Mouse (Mus musculus) ovary, postnatal 10 days (tissue): ENCODE data around the gene Snx19.

Experiments
- DNase-seq: peaks from one replicate; pipeline ENCODE4 v3.0.0; 2022; ENCODE audit warnings: low spot score

The Snx19 gene

GRCm38 (mm10) chr9:30426882-30427632 lies at the start of gene Snx19:
TSS of gene Snx19 (plus strand) at chr9:30427108.
- peak; percentile 92 for DNase-seq

DNA sequence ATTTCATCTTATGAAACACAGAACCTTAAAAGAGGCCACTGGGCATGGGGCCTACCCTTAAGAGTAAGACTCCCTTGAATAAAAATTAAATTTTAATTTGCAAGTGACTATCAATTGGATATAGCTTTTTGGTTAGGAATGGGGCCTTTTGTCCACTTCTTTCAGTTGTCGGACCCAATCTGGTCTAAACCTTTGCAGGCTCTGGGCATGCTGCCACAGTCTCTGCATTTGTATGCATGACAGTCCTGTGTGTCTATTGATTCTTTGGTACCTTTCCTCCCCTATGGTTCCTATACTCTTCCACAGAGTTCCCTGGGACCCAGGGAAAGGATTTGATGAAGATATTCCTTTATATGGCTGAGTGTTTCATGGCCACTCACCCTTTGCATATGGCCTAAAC lies 26.1 kb upstream of the Snx19 start:
- no peak for DNase-seq

DNA sequence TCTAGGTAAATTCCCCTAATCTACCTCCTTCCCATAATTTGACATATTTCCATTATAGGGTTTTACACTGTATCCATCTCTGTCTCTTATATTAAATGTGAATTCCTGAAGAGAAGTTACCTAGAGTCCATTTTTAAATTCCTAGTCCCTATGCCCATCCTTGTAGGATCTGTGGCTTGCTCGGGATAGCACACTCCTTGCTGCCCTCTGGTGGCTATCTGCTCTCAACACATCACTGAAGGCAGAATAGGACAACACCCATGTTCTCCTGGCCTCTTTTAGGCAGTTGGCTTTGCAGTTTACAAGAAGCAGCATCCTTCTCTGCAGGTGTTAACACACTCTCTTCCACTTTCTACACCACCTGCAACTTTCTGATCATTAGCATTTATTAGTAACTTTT lies 4.0 kb upstream of the Snx19 start:
- DNase-seq: no peak

DNA sequence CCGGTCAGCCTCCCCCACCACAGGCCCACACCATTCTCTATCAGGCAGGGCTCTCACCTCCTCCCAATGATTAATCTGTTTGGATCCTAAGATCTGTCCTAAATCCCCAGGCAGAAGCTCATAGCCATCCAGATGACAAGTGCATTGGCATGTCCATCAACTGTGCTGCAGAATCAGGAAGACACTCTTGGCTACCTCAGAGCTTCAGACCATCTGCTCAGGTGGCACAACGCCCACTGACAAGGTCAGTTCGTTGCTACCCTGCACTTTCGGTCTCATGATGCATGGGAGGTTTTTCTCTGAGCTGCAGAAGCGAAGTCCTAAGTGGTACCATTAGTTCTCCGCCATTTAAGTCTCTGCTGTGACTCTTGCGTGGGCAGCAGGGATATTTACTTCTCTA lies 1.7 kb upstream of the Snx19 start:
- DNase-seq: no peak

GRCm38 (mm10) chr9:30428231-30428630 lies 1.3 kb downstream of the Snx19 start:
- no peak for DNase-seq

- no peak for DNase-seq
These were observed 3.5 kb downstream of the Snx19 start for GRCm38 (mm10) chr9:30430447-30430846.

DNA sequence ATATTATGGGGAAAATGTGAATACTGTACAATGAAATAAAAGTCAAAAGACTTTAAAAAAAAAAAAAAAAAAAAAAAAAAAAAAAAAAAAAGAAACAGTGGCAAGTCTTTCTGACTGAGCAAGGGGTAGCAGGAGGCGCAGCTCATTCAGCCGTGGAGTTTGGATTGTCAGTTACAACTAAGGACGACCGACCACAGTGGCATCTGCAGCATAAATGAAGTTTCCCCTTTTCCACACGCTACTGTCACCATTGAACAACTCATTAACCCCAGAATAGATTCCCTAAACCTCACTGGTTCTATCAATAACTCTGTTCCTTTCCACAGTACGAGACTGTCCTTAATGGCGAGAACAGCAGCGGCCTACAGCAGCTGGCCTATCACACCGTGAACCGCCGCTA lies 5.0 kb downstream of the Snx19 start:
- no peak for DNase-seq

DNA sequence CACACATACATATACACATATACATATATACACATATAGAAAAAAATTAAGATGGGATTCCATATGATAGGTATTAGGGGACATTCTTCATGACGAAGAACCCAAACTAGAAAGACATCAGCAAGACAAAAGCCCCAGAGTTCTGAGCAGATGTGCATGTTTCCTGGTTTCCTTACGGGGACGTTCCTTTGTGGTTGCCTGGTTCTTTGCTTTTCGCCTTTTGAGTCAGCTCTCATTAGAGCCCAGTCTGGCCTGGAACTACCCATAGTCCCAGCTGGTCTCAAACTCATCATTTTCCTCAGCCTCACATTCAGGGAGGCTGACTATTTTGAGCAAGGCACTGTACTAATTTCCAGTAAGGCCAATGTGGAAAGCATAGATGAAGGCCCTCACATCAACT lies 7.0 kb downstream of the Snx19 start:
- no peak for DNase-seq

GRCm38 (mm10) chr9:30435902-30436585 lies 9.1 kb downstream of the Snx19 start:
- DNase-seq: no peak

GRCm38 (mm10) chr9:30438505-30438904 lies 11.6 kb downstream of the Snx19 start:
- DNase-seq: no peak

- no peak for DNase-seq
These were observed 14.9 kb downstream of the Snx19 start for GRCm38 (mm10) chr9:30441761-30442160.

GRCm38 (mm10) chr9:30445232-30446085 lies 18.6 kb downstream of the Snx19 start:
- no peak for DNase-seq

- no peak for DNase-seq
These were observed 19.2 kb downstream of the Snx19 start for GRCm38 (mm10) chr9:30446126-30446525.

GRCm38 (mm10) chr9:30448459-30448858 lies 21.6 kb downstream of the Snx19 start:
- no peak for DNase-seq

- DNase-seq: no peak
These were observed 23.0 kb downstream of the Snx19 start for GRCm38 (mm10) chr9:30449862-30450261.

DNA sequence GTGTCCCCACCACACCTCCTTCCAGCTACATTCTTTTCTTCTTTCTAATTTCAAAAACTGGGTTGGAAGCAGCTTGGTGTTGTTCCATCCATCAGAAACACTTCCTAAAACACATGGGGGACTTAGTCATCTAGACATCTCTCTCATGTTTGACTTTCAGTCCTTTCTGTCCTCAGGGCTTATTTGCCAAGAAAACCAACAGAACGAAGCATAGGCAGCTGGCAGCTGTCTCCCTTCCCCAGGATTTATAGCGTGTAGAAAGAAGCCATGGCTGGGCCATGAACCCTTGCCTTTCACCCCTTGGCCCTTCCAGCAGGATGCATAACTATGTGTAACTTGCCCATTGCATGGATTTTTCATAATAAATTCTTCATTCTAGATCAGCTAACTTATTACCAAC lies 23.9 kb downstream of the Snx19 start:
- DNase-seq: no peak

DNA sequence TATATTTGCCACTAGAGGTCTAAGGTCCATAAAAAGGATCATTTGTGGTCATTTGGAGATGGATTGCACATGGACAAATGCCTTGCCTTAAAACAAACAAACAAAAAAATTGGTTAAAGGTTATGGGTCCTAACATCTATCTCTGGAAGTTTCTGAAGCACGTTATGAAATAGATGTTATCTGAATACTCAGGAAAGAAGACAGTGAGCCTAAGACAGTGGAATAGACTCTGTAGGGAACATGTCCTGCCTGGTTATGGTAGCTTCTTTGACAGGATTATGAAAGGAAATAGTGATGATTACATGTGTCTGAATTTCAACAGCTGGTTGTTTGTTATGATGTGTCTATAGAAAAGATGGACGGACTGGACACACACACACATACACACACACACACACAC lies 27.6 kb downstream of the Snx19 start:
- no peak for DNase-seq

DNA sequence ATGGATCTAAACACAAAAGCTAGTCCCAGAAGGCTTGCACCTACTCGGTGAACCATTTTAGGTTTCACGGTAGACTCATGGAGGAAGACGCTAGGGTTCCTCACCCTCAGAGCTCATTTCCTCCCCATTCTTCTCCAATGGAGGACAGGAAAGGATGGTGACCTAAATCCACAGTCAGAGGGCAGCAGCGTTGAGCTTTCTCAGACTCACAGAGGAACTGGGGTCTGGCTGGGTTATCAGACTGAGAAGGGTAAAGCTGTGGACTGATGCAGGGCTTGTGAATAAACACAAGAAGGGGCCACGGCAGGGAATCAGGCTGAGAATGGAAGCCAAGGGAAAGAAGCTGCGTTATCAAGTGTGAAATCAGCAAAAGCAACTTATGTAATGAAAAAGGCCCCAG lies 29.3 kb downstream of the Snx19 start:
- no peak for DNase-seq

DNA sequence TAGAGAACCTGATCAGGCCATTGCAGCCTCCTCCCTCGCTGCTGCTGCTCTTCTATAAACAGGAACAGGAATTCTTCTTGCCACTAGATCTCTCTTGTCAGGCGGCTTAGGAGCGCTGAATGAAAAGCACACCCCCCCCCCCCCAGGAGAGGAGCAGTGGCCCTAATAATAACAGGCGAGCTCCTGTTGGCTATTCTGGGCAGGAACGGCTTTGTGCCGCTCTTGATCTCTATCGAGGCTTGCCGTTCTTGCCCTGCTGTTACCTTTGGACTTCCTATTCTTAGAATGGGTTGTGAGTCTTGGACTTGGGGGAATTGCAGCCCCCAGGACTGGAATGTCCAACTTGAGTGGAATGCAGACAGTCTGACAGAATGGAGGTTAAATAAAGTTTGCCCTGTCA lies 33.6 kb downstream of the Snx19 start:
- DNase-seq: no peak

DNA sequence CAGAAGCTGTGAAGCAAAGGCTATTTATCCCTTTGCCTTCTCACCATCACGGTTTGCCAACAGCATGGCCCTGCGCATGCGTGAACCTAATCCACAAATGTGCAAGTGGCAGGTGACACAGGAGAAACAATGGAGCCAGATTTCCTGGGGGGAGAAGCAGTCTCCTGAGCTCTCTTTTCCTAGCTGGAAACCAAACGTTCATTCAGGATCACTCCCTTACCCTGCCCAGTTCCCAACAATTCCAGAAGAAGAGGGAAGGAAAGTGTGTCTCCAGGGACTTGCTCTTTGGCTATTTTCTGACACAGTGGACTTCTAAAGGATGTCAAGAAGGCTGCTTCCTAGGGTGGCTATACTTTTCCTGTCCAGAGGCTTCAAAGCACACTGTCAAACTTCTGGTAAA lies 37.8 kb downstream of the Snx19 start:
- no peak for DNase-seq

GRCm38 (mm10) chr9:30480043-30480442 lies 53.1 kb downstream of the Snx19 start:
- DNase-seq: no peak

- DNase-seq: peak; percentile 85
These were observed 53.6 kb downstream of the Snx19 start for GRCm38 (mm10) chr9:30480464-30480863.

- DNase-seq: no peak
These were observed 55.2 kb downstream of the Snx19 start for GRCm38 (mm10) chr9:30482116-30482515.
